Mouse (Mus musculus): Measurements from ENCODE around the gene Gm20708.

GRCm38 (mm10) chr11:117816389-117816996 lies 7.0 kb downstream of the Gm20708 start:
- TF ChIP-seq CTCF (IDR thresholded peaks at IDR 0.05; ENCODE audit: extremely low read depth, insufficient read depth, low read length): no peak
- 0 out of 2 replicates have a peak, but pooled peaks have one; percentile 11 for TF ChIP-seq POLR2A (IDR thresholded peaks at IDR 0.05; ENCODE audit: extremely low read depth, insufficient read depth, low read length)
